Mouse (Mus musculus): ENCODE measurements around the gene Plekhm3.

DNA sequence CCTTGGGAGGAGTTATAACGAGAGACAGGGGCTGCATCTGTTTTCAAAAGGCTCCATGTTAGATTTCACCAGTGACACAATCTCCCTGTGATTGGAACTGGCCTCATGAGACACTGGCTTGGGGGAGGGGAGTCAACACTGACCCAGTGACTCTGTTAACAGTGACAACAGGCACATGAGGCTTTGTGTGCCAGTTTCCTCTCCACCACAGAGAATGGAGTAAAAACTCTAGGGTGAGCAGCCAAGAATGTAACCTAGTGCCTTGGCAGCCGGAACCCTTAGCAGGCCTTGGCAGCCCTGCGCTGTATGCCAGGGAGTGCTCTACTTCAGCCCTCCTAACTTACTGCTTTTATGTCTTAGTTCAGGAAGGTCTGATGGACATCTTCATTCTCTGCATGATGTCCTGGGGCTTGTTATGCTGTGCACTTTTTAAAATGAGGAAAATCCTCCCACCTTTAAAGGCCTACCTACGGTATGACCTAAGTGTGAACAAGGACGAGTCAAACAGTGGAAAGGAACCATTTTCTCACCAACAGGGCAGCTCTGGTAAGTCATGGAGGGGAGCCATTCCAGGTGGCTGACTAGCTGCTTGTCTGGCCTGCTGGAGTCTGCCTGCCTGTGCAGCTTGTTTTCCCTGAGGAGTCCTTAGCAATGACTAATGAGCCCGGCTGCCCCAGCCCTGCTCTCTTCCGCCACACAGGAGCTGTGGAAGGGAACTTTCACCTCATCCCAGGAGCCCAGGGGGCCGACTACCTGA lies 161.2 kb downstream of the Plekhm3 start:
- no peak for TF ChIP-seq CTCF (IDR thresholded peaks at IDR 0.05; ENCODE audit: low read depth)
- TF ChIP-seq EP300 (IDR thresholded peaks at IDR 0.05; ENCODE audit: low read depth), result no peak

Measured in heart, postnatal 0 days (tissue).